Mouse (Mus musculus) midbrain, postnatal 0 days (tissue): ENCODE measurements around the gene Gprc5a. TPM values are rescaled to one million over a fixed set of nuclear protein-coding genes. Genes with fewer than 3 reads are reported as not detected.

Source experiments
- ATAC-seq: fragments of 200-750 bp; cut with Nextera tagmentation; 2 replicates; pipeline ENCODE4 v1.8.0; 2017; ENCODE audit warnings: moderate number of reproducible peaks, mild to moderate bottlenecking, moderate TSS enrichment, moderate library complexity; ENCODE audit not compliant: low FRiP score
- DNase-seq: peaks from one replicate; pipeline ENCODE4 v3.0.0-alpha.2; 2015; ENCODE audit warnings: low spot score
- H3K27ac ChIP-seq: fragments of 300-500 bp; sonication (generic); 2 replicates; pipeline ENCODE4 v1.5.1; 2014; ENCODE audit warnings: low read depth, mild to moderate bottlenecking, low read length, mixed read lengths
- H3K27me3 ChIP-seq: fragments of 300-500 bp; sonication (generic); 2 replicates; pipeline ENCODE4 v1.6.1; 2014; ENCODE audit warnings: low read length, control low read depth, mixed read lengths; ENCODE audit not compliant: insufficient read depth
- H3K36me3 ChIP-seq: fragments of 300-500 bp; sonication (generic); 2 replicates; pipeline ENCODE4 v1.6.1; 2014; ENCODE audit warnings: low read length, control low read depth, mixed read lengths; ENCODE audit not compliant: insufficient read depth
- H3K4me1 ChIP-seq: fragments of 300-500 bp; sonication (generic); 2 replicates; pipeline ENCODE4 v1.6.1; 2014; ENCODE audit warnings: mild to moderate bottlenecking, control low read depth, antibody characterized with exemption, low read length, mixed read lengths; ENCODE audit not compliant: insufficient read depth
- H3K4me2 ChIP-seq: fragments of 300-500 bp; sonication (generic); 2 replicates; pipeline ENCODE4 v1.6.1; 2014; ENCODE audit warnings: low read depth, mild to moderate bottlenecking, low read length, mixed read lengths; ENCODE audit not compliant: poor library complexity, severe bottlenecking
- H3K4me3 ChIP-seq: fragments of 300-500 bp; sonication (generic); 2 replicates; pipeline ENCODE4 v1.5.1; 2014; ENCODE audit warnings: low read depth, mild to moderate bottlenecking, low read length, moderate library complexity
- H3K9ac ChIP-seq: fragments of 300-500 bp; sonication (generic); replicated peaks from 2 replicates; pipeline ENCODE4 v1.6.1; 2014; ENCODE audit warnings: mild to moderate bottlenecking, low read length, moderate library complexity, mixed read lengths; ENCODE audit not compliant: poor library complexity, severe bottlenecking
- H3K9me3 ChIP-seq: fragments of 300-500 bp; sonication (generic); 2 replicates; pipeline ENCODE4 v1.6.1; 2016; ENCODE audit warnings: low read length, control low read depth
- CTCF ChIP-seq: IDR thresholded peaks from 2 replicates; pipeline ENCODE4 v1.5.1; 2016; ENCODE audit warnings: antibody characterized with exemption, mild to moderate bottlenecking
- WGBS: fragments of 180-500 bp; shearing (Covaris S2); extraction: QIAGEN DNeasy Blood & Tissue Kit; methylation state at CpG from one replicate; pipeline ENCODE4 v1.1.7; 2014; 5-methylcytosine and 5-hydroxymethylcytosine counted together
- polyA plus RNA-seq: library from polyadenylated mRNA; unstranded; fragments of >200 nt; fragmentation: Nextera tagmentation; extraction: Ambion mirVana; gene quantifications from 2 replicates; pipeline ENCODE4 v1.2.1, GENCODE M21; 2015
- total RNA-seq: library from RNA; depleted of rRNA; stranded (reverse); fragments of >200 nt; gene quantifications from 2 replicates; pipeline ENCODE4 v1.2.3, GENCODE M21; 2014

Gene Gprc5a
- total and polyA plus RNA-seq, 2 experiments from 2014 or later: 0.49 TPM; not detected in 1

DNA sequence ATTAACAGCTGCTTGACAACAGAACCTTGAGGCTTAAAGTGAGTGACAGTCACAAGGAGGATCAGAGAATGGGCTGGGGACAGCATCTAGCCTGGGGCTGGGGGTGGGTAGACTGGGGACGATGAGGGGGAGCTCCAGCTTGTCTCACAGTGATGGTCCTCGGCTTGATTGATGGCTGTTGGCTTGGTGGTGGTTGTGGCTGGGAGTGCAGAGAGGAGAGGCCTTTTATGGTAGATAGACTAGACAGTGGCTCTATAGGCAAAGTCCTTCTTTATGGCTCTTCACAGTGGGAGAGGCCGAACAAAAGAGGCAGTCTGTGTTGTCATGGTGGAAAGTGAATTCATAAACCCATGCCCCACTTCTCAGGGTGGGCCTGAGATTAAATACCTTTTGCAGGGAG lies 10.8 kb downstream of the Gprc5a start:
- Histone ChIP-seq H3K27ac (no peak overlapping the region), H3K4me2 (no peak overlapping the region), H3K9ac (no peak overlapping the region), H3K4me1 (no peaks in the 10 kb centered on the region), H3K9me3 (no peaks in the 10 kb centered on the region), H3K4me3 (no peak overlapping the region), H3K27me3 (no peaks in the 10 kb centered on the region), H3K36me3 (no peaks in the 10 kb centered on the region)
- WGBS: 43% methylated on average over 3 of the region's 3 CpGs
- TF ChIP-seq CTCF: no peak
- ATAC-seq (no peak), DNase-seq (no peak)

DNA sequence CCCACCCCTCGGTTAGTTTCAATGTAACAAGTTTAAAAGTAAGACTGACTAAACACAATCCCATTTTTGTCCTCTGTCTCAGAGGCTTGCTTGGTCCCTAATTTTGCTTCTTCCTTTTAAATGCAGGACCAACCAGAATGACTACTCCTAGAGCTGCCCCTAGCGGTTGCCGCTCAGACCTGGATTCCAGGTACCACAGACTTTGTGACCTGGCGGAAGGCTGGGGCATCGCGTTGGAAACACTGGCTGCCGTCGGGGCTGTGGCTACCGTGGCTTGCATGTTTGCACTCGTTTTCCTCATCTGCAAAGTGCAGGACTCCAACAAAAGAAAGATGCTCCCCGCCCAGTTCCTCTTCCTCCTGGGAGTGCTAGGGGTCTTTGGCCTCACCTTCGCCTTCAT lies 13.0 kb downstream of the Gprc5a start:
- WGBS: 55% methylated on average over 12 of the region's 12 CpGs
- Histone ChIP-seq H3K4me3 (no peak overlapping the region), H3K9ac (no peak overlapping the region), H3K27me3 (no peaks in the 10 kb centered on the region), H3K4me2 (no peak overlapping the region), H3K27ac (no peak overlapping the region), H3K36me3 (no peaks in the 10 kb centered on the region), H3K9me3 (no peaks in the 10 kb centered on the region), H3K4me1 (no peaks in the 10 kb centered on the region)
- ATAC-seq (no peak), DNase-seq (no peak)
- TF ChIP-seq CTCF: no peak

DNA sequence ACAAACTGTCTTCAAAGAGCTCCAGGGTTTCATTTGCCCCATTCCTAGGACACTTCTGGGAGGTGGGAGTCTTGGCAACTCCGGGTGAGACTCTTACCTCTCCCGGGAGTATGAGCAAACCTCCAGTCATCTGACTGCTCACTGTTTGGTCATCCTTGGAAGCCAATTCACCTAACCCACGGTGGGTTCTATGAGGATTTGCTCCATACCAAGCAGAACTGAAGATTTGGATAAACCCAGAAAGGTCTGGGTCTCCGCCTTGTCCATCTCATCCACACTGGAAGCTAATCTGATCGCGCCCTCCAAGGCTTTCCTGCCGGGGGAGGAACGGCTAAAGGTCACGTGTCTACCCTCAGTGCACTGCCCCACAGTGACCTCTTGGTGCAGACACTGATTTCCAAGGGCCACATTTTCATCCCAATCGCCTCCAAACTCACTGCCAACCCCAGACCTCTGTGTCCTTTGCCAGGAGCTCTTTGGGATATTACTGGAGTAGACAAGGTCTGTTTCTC lies 18.6 kb downstream of the Gprc5a start:
- Histone ChIP-seq H3K4me2 (no peak overlapping the region), H3K27ac (no peak overlapping the region), H3K4me3 (no peak overlapping the region), H3K9ac (no peak overlapping the region), H3K36me3 (no peaks in the 10 kb centered on the region), H3K4me1 (no peaks in the 10 kb centered on the region), H3K9me3 (no peaks in the 10 kb centered on the region), H3K27me3 (no peaks in the 10 kb centered on the region)
- 75% methylated on average over 10 of the region's 10 CpGs for WGBS
- no peak for TF ChIP-seq CTCF
- DNase-seq (no peak), ATAC-seq (no peak)

DNA sequence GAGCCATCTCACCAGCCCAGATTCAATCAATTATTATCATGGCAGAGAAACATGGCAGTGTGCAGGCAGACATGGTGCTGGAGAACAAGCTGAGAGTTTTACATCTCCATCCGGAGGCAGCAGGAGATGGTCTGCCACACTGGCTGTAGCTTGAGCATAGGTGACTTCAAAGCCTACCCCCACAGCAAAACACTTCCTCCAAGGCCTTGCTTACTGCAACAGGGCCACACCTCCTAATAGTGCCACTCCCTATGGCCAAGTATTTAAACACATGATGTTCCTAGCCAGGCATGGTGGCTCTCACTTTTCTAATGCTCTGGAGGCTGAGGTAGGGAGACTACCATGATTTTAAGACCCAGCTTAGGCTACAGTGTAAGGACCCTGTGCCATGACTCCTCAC lies 20.3 kb downstream of the Gprc5a start:
- 90% methylated on average over 1 of the region's 1 CpGs for WGBS
- no peak for ATAC-seq
- H3K9ac ChIP-seq: no peak overlapping the region
- no peaks in the 10 kb centered on the region for H3K36me3 ChIP-seq
- H3K4me3 ChIP-seq: no peak overlapping the region
- H3K4me2 ChIP-seq: no peak overlapping the region
- no peaks in the 10 kb centered on the region for H3K9me3 ChIP-seq
- TF ChIP-seq CTCF: no peak
- no peak overlapping the region for H3K27ac ChIP-seq
- no peaks in the 10 kb centered on the region for H3K27me3 ChIP-seq
- H3K4me1 ChIP-seq: no peaks in the 10 kb centered on the region
- no peak for DNase-seq

DNA sequence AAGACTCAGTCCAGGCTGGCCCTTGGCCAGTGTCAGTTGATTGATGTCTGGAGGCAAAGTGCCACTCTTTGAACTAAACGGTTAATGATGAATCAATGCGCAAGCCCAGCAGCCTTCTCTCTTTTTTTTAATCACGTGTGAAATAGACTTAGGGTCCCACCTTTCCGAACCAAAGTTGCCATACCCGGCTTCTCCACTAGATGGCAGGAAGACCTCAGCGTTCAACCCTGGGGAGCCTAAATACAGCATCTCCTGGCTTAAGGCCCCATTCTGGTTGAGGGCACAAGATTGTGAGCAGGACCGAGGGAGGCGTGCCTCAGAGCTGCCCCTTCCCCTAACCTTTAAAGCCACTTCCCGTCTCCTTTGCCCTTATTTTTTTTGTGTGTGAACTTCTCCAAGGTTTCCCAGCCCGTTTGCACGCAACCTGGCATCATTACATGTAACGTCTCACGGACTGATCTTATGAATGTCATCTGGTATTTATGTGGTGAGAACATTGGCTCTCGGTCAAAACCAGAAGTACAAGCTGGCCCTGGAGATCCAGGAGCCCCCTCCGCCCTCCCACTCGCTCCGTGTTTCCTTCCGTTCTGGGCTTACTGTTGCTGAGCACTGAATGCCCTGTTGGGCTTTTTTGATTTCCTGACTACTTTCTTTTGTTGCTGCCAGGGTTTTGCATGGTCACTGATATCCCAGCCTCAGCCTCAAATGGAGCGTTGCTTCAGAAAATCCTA lies 22.4 kb downstream of the Gprc5a start:
- no peaks in the 10 kb centered on the region for H3K27me3 ChIP-seq
- 18% methylated on average over 19 of the region's 19 CpGs for WGBS
- H3K36me3 ChIP-seq: no peaks in the 10 kb centered on the region
- peak overlapping the region; percentile 32; the same call in 1 of the 2 replicates for H3K4me2 ChIP-seq
- no peaks in the 10 kb centered on the region for H3K9me3 ChIP-seq
- no peak overlapping the region for H3K9ac ChIP-seq
- peak overlapping the region; percentile 5; the same call in 1 of the 2 replicates for H3K4me3 ChIP-seq
- DNase-seq (peak; percentile 92), ATAC-seq (peak; percentile 81)
- no peak overlapping the region for H3K27ac ChIP-seq
- TF ChIP-seq CTCF: peak; percentile 96
- no peaks in the 10 kb centered on the region for H3K4me1 ChIP-seq

DNA sequence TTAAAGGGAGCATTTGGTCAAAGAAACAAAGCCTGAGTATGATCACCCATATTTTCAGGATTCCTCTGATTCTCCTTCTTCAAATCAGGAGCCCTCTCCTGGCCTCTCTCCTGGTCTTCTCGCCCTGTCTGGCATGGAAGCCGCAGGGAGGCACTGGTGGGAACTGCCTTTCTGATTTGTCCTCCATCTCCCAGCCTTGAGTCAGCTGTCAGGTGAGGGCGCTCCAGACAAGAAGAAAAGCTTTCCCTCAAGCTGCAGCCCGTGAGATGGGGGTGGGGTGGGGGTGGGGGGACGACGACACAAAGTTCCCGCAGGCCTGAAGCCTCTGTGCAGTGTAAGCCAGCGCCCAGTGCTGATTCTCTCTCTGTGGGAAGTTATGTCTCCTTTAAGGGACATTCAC lies 24.3 kb downstream of the Gprc5a start:
- DNase-seq: peak; percentile 37
- TF ChIP-seq CTCF: peak; percentile 58
- Histone ChIP-seq H3K27ac (no peak overlapping the region), H3K27me3 (no peaks in the 10 kb centered on the region), H3K4me3 (no peak overlapping the region), H3K36me3 (no peaks in the 10 kb centered on the region), H3K9me3 (no peaks in the 10 kb centered on the region), H3K9ac (no peak overlapping the region), H3K4me2 (no peak overlapping the region), H3K4me1 (no peaks in the 10 kb centered on the region)
- no peak for ATAC-seq
- 16% methylated on average over 8 of the region's 8 CpGs for WGBS
